9 mouse cellular contexts compared by ENCODE assay signal in genomic region chrX:51372477-51373239, GRCm38 (mm10).
A peak's percentile ranks its signal among the peaks of the same experiment; 100 is the strongest.
DNase-seq lines count a peak whose midpoint lies in the region; ATAC-seq and TF ChIP-seq lines count a peak whose summit lies in the region.
"Had no signal": no experiment of that assay in that cellular context is flagged by ENCODE, and none has a peak within 500 bp of the region (broad histone marks: within the 10 kb centered on the region; RNA-seq: fewer than 3 reads in every experiment).

No protein-coding gene starts in this region.

- H3K4me2 ChIP-seq in hindbrain, embryonic 12.5 days (replicated peaks), result no peak overlapping the region
- H3K4me2 ChIP-seq in forebrain, embryonic 14.5 days (ENCODE audit: low read length), result no peak overlapping the region
- no peak overlapping the region for H3K4me2 ChIP-seq in lung, embryonic 14.5 days
- H3K4me2 ChIP-seq: liver, embryonic 13.5 days had no signal

- no peak overlapping the region for H3K4me3 ChIP-seq in hindbrain, embryonic 10.5 days
- H3K4me3 ChIP-seq in hindbrain, embryonic 12.5 days, result no peak overlapping the region
- no peak overlapping the region for H3K4me3 ChIP-seq in ES-Bruce4 (ENCODE audit: low read depth, low read length)
- no peak overlapping the region for H3K4me3 ChIP-seq in forebrain, embryonic 14.5 days (ENCODE audit: low read depth, low read length)
- no peak overlapping the region for H3K4me3 ChIP-seq in lung, embryonic 14.5 days (ENCODE audit: low read depth, low read length)
- H3K4me3 ChIP-seq: erythroblast, embryonic 14.5 days; liver, embryonic 13.5 days had no signal

- TF ChIP-seq POLR2A in ES-Bruce4 (IDR thresholded peaks at IDR 0.05; ENCODE audit: insufficient read depth, low read length), result no peak

- no peak overlapping the region for H3K9ac ChIP-seq in hindbrain, embryonic 12.5 days
- H3K9ac ChIP-seq in ES-Bruce4 (ENCODE audit: low read depth, poor library complexity, severe bottlenecking), result no peak overlapping the region
- H3K9ac ChIP-seq in forebrain, embryonic 14.5 days (ENCODE audit: low read length), result no peak overlapping the region
- no peak overlapping the region for H3K9ac ChIP-seq in lung, embryonic 14.5 days
- H3K9ac ChIP-seq: liver, embryonic 13.5 days had no signal

- H3K27ac ChIP-seq in hindbrain, embryonic 10.5 days, result no peak overlapping the region
- H3K27ac ChIP-seq in hindbrain, embryonic 12.5 days, result no peak overlapping the region
- no peak overlapping the region for H3K27ac ChIP-seq in ES-Bruce4 (ENCODE audit: insufficient read depth, low read length)
- no peak overlapping the region for H3K27ac ChIP-seq in forebrain, embryonic 14.5 days (ENCODE audit: low read depth, low read length)
- H3K27ac ChIP-seq in lung, embryonic 14.5 days (ENCODE audit: low read depth), result no peak overlapping the region
- H3K27ac ChIP-seq: liver, embryonic 13.5 days had no signal

- H3K27me3 ChIP-seq in hindbrain, embryonic 10.5 days (ENCODE audit: insufficient read depth, poor library complexity, severe bottlenecking), result no peaks in the 10 kb centered on the region
- 0 out of 2 replicates have a peak, but pooled peaks cover 7% of the 10 kb centered on the region for H3K27me3 ChIP-seq in hindbrain, embryonic 12.5 days
- H3K27me3 ChIP-seq in ES-Bruce4 (ENCODE audit: control insufficient read depth, insufficient read depth, low read length, poor library complexity, severe bottlenecking), result no peaks in the 10 kb centered on the region
- H3K27me3 ChIP-seq in forebrain, embryonic 14.5 days (replicated peaks; ENCODE audit: control insufficient read depth, insufficient read depth, low read length), result no peaks in the 10 kb centered on the region
- no peaks in the 10 kb centered on the region for H3K27me3 ChIP-seq in lung, embryonic 14.5 days (ENCODE audit: insufficient read depth, low read length)
- H3K27me3 ChIP-seq: liver, embryonic 13.5 days had no signal

- H3K9me3 ChIP-seq in hindbrain, embryonic 10.5 days, result no peaks in the 10 kb centered on the region
- no peaks in the 10 kb centered on the region for H3K9me3 ChIP-seq in hindbrain, embryonic 12.5 days (replicated peaks)
- H3K9me3 ChIP-seq in ES-Bruce4 (replicated peaks; ENCODE audit: control insufficient read depth, insufficient read depth, low read length, poor library complexity, severe bottlenecking), result no peaks in the 10 kb centered on the region
- no peaks in the 10 kb centered on the region for H3K9me3 ChIP-seq in forebrain, embryonic 14.5 days (replicated peaks; ENCODE audit: control insufficient read depth, low read length)
- H3K9me3 ChIP-seq in lung, embryonic 14.5 days (ENCODE audit: low read depth, low read length), result no peaks in the 10 kb centered on the region
- H3K9me3 ChIP-seq: liver, embryonic 13.5 days had no signal

- H3K4me1 ChIP-seq in hindbrain, embryonic 10.5 days (replicated peaks), result no peaks in the 10 kb centered on the region
- H3K4me1 ChIP-seq in hindbrain, embryonic 12.5 days, result no peaks in the 10 kb centered on the region
- H3K4me1 ChIP-seq in ES-Bruce4 (ENCODE audit: control insufficient read depth, insufficient read depth, low read length), result no peaks in the 10 kb centered on the region
- H3K4me1 ChIP-seq in forebrain, embryonic 14.5 days (ENCODE audit: control insufficient read depth, insufficient read depth, low read length), result no peaks in the 10 kb centered on the region
- H3K4me1 ChIP-seq in lung, embryonic 14.5 days (ENCODE audit: insufficient read depth), result no peaks in the 10 kb centered on the region
- H3K4me1 ChIP-seq: liver, embryonic 13.5 days had no signal

- H3K36me3 ChIP-seq in hindbrain, embryonic 10.5 days, result no peaks in the 10 kb centered on the region
- H3K36me3 ChIP-seq in hindbrain, embryonic 12.5 days, result no peaks in the 10 kb centered on the region
- H3K36me3 ChIP-seq in ES-Bruce4 (ENCODE audit: control insufficient read depth, insufficient read depth, low read length, poor library complexity, severe bottlenecking), result no peaks in the 10 kb centered on the region
- no peaks in the 10 kb centered on the region for H3K36me3 ChIP-seq in forebrain, embryonic 14.5 days (ENCODE audit: control insufficient read depth, insufficient read depth, low read length)
- no peaks in the 10 kb centered on the region for H3K36me3 ChIP-seq in lung, embryonic 14.5 days (ENCODE audit: insufficient read depth)
- H3K36me3 ChIP-seq: liver, embryonic 13.5 days had no signal

- WGBS in hindbrain, embryonic 10.5 days, result 42% methylated on average over 5 of the region's 5 CpGs
- WGBS in hindbrain, embryonic 12.5 days, result 46% methylated on average over 5 of the region's 5 CpGs
- 35% methylated on average over 5 of the region's 5 CpGs for WGBS in forebrain, embryonic 14.5 days
- WGBS in lung, embryonic 14.5 days, result 20% methylated on average over 5 of the region's 5 CpGs

- ATAC-seq in hindbrain, embryonic 12.5 days (ENCODE audit: low FRiP score), result no peak
- ATAC-seq in forebrain, embryonic 14.5 days, result peak; percentile 76; the same call in 1 of the 2 replicates
- ATAC-seq in lung, embryonic 14.5 days (ENCODE audit: insufficient read depth), result peak; percentile 95

- peak; percentile 15 for DNase-seq in hindbrain, embryonic 10.5 days (ENCODE audit: low spot score)
- peak; percentile 3 for DNase-seq in 3134 (ENCODE audit: extremely low read depth, insufficient read length, low spot score)
- DNase-seq in forebrain, embryonic 14.5 days (ENCODE audit: low spot score), result peak; percentile 78
- peak; percentile 93 for DNase-seq in lung, embryonic 14.5 days
- no peak for DNase-seq in natural killer cell, adult 2 months (ENCODE audit: low spot score in 2 of 2)
- DNase-seq: liver, embryonic 13.5 days had no signal

- TF ChIP-seq CTCF in ES-Bruce4 (IDR thresholded peaks at IDR 0.05; ENCODE audit: low read depth, low read length), result peak; percentile 39
- TF ChIP-seq CTCF in lung, embryonic 14.5 days (IDR thresholded peaks at IDR 0.05; ENCODE audit: low read depth), result peak; percentile 77

- no peak for TF ChIP-seq EP300 in ES-Bruce4 (IDR thresholded peaks at IDR 0.05; ENCODE audit: insufficient read depth, low read depth, low read length)

Comparison
In these comparisons a context has a peak if more than half of its experiments do, and no peak if none do; other contexts are left out.
1. DNase-seq: peak in hindbrain, embryonic 10.5 days (single experiment), 3134 (single experiment), forebrain, embryonic 14.5 days (single experiment) and lung, embryonic 14.5 days (single experiment); none in natural killer cell, adult 2 months (0 of 2).